Mouse (Mus musculus): ENCODE measurements at regions not wholly inside any gene's neighbourhood (a gene's known extent, or its start where the extent isn't known, plus 50 kb on each side); places are given as distances from the start of the nearest gene placed in this dataset.

GRCm38 (mm10) chr11:89915795-89916194, 86.9 kb downstream of the Pctp start:
- TF ChIP-seq POLR2A (IDR thresholded peaks at IDR 0.05; ENCODE audit: borderline replicate concordance, extremely low read depth, insufficient read depth, insufficient read length) = no peak
- Histone ChIP-seq H3K27ac (replicated peaks; ENCODE audit: low read depth, low read length) (no peak overlapping the region), H3K36me3 (ENCODE audit: control insufficient read depth, insufficient read depth, low read length) (no peaks in the 10 kb centered on the region), H3K4me2 (replicated peaks; ENCODE audit: low read depth, low read length, severe bottlenecking) (no peak overlapping the region), H3K4me3 (replicated peaks; ENCODE audit: low read length) (no peak overlapping the region), H3K4me1 (ENCODE audit: control insufficient read depth, insufficient read depth, low read length) (no peaks in the 10 kb centered on the region), H3K9me3 (ENCODE audit: control insufficient read depth, low read length) (no peaks in the 10 kb centered on the region), H3K9ac (ENCODE audit: low read depth, low read length, severe bottlenecking) (no peak overlapping the region), H3K27me3 (ENCODE audit: control insufficient read depth, insufficient read depth, low read length) (no peaks in the 10 kb centered on the region)
- no peak for DNase-seq (ENCODE audit: low spot score)
- 81% methylated on average over 4 of the region's 4 CpGs for WGBS
- ATAC-seq (ENCODE audit: low FRiP score, low read depth) = no peak

GRCm38 (mm10) chr11:89914577-89914976, 88.1 kb downstream of the Pctp start:
- Histone ChIP-seq H3K9ac (ENCODE audit: low read depth, low read length, severe bottlenecking) (no peak overlapping the region), H3K27ac (replicated peaks; ENCODE audit: low read depth, low read length) (no peak overlapping the region), H3K4me3 (replicated peaks; ENCODE audit: low read length) (no peak overlapping the region), H3K36me3 (ENCODE audit: control insufficient read depth, insufficient read depth, low read length) (no peaks in the 10 kb centered on the region), H3K27me3 (ENCODE audit: control insufficient read depth, insufficient read depth, low read length) (no peaks in the 10 kb centered on the region), H3K4me1 (ENCODE audit: control insufficient read depth, insufficient read depth, low read length) (no peaks in the 10 kb centered on the region), H3K9me3 (ENCODE audit: control insufficient read depth, low read length) (no peaks in the 10 kb centered on the region), H3K4me2 (replicated peaks; ENCODE audit: low read depth, low read length, severe bottlenecking) (no peak overlapping the region)
- ATAC-seq (ENCODE audit: low FRiP score, low read depth) (no peak), DNase-seq (ENCODE audit: low spot score) (no peak)
- no peak for TF ChIP-seq POLR2A (IDR thresholded peaks at IDR 0.05; ENCODE audit: borderline replicate concordance, extremely low read depth, insufficient read depth, insufficient read length)
- 74% methylated on average over 2 of the region's 2 CpGs for WGBS

- DNase-seq (ENCODE audit: low spot score) (no peak), ATAC-seq (ENCODE audit: low FRiP score, low read depth) (no peak)
- 50% methylated on average over 9 of the region's 9 CpGs for WGBS
- Histone ChIP-seq H3K4me3 (replicated peaks; ENCODE audit: low read length) (no peak overlapping the region), H3K4me1 (ENCODE audit: control insufficient read depth, insufficient read depth, low read length) (no peaks in the 10 kb centered on the region), H3K36me3 (ENCODE audit: control insufficient read depth, insufficient read depth, low read length) (no peaks in the 10 kb centered on the region), H3K9me3 (ENCODE audit: control insufficient read depth, low read length) (no peaks in the 10 kb centered on the region), H3K9ac (ENCODE audit: low read depth, low read length, severe bottlenecking) (no peak overlapping the region), H3K4me2 (replicated peaks; ENCODE audit: low read depth, low read length, severe bottlenecking) (no peak overlapping the region), H3K27ac (replicated peaks; ENCODE audit: low read depth, low read length) (no peak overlapping the region), H3K27me3 (ENCODE audit: control insufficient read depth, insufficient read depth, low read length) (no peaks in the 10 kb centered on the region)
- TF ChIP-seq POLR2A (IDR thresholded peaks at IDR 0.05; ENCODE audit: borderline replicate concordance, extremely low read depth, insufficient read depth, insufficient read length) = no peak
Observed at GRCm38 (mm10) chr11:89901241-89901740, 101.4 kb downstream of the Pctp start.

- TF ChIP-seq POLR2A (IDR thresholded peaks at IDR 0.05; ENCODE audit: borderline replicate concordance, extremely low read depth, insufficient read depth, insufficient read length) = no peak
- H3K36me3 ChIP-seq (ENCODE audit: control insufficient read depth, insufficient read depth, low read length) = no peaks in the 10 kb centered on the region
- H3K4me2 ChIP-seq (replicated peaks; ENCODE audit: low read depth, low read length, severe bottlenecking) = no peak overlapping the region
- no peak for ATAC-seq (ENCODE audit: low FRiP score, low read depth)
- no peaks in the 10 kb centered on the region for H3K4me1 ChIP-seq (ENCODE audit: control insufficient read depth, insufficient read depth, low read length)
- H3K9ac ChIP-seq (ENCODE audit: low read depth, low read length, severe bottlenecking) = no peak overlapping the region
- no peaks in the 10 kb centered on the region for H3K27me3 ChIP-seq (ENCODE audit: control insufficient read depth, insufficient read depth, low read length)
- no peaks in the 10 kb centered on the region for H3K9me3 ChIP-seq (ENCODE audit: control insufficient read depth, low read length)
- no peak overlapping the region for H3K27ac ChIP-seq (replicated peaks; ENCODE audit: low read depth, low read length)
- no peak overlapping the region for H3K4me3 ChIP-seq (replicated peaks; ENCODE audit: low read length)
- WGBS = 62% methylated on average over 4 of the region's 4 CpGs
- no peak for DNase-seq (ENCODE audit: low spot score)
Observed at GRCm38 (mm10) chr11:89898516-89898915, 104.2 kb downstream of the Pctp start.

- no peak overlapping the region for H3K27ac ChIP-seq (replicated peaks; ENCODE audit: low read depth, low read length)
- H3K27me3 ChIP-seq (ENCODE audit: control insufficient read depth, insufficient read depth, low read length) = no peaks in the 10 kb centered on the region
- ATAC-seq (ENCODE audit: low FRiP score, low read depth) (no peak), DNase-seq (ENCODE audit: low spot score) (no peak)
- H3K9me3 ChIP-seq (ENCODE audit: control insufficient read depth, low read length) = no peaks in the 10 kb centered on the region
- no peak for TF ChIP-seq POLR2A (IDR thresholded peaks at IDR 0.05; ENCODE audit: borderline replicate concordance, extremely low read depth, insufficient read depth, insufficient read length)
- no peak overlapping the region for H3K9ac ChIP-seq (ENCODE audit: low read depth, low read length, severe bottlenecking)
- H3K4me1 ChIP-seq (ENCODE audit: control insufficient read depth, insufficient read depth, low read length) = no peaks in the 10 kb centered on the region
- WGBS = 66% methylated on average over 3 of the region's 3 CpGs
- no peak overlapping the region for H3K4me3 ChIP-seq (replicated peaks; ENCODE audit: low read length)
- no peaks in the 10 kb centered on the region for H3K36me3 ChIP-seq (ENCODE audit: control insufficient read depth, insufficient read depth, low read length)
- H3K4me2 ChIP-seq (replicated peaks; ENCODE audit: low read depth, low read length, severe bottlenecking) = no peak overlapping the region
Observed at GRCm38 (mm10) chr11:89896854-89897253, 105.8 kb downstream of the Pctp start.

GRCm38 (mm10) chr11:89871587-89871986, 94.1 kb upstream of the Ankfn1 start:
- 63% methylated on average over 2 of the region's 2 CpGs for WGBS
- no peaks in the 10 kb centered on the region for H3K36me3 ChIP-seq (ENCODE audit: control insufficient read depth, insufficient read depth, low read length)
- TF ChIP-seq POLR2A (IDR thresholded peaks at IDR 0.05; ENCODE audit: borderline replicate concordance, extremely low read depth, insufficient read depth, insufficient read length) = no peak
- no peak overlapping the region for H3K9ac ChIP-seq (ENCODE audit: low read depth, low read length, severe bottlenecking)
- H3K27me3 ChIP-seq (ENCODE audit: control insufficient read depth, insufficient read depth, low read length) = no peaks in the 10 kb centered on the region
- no peak overlapping the region for H3K4me2 ChIP-seq (replicated peaks; ENCODE audit: low read depth, low read length, severe bottlenecking)
- no peak overlapping the region for H3K27ac ChIP-seq (replicated peaks; ENCODE audit: low read depth, low read length)
- no peaks in the 10 kb centered on the region for H3K4me1 ChIP-seq (ENCODE audit: control insufficient read depth, insufficient read depth, low read length)
- DNase-seq (ENCODE audit: low spot score) = no peak
- no peaks in the 10 kb centered on the region for H3K9me3 ChIP-seq (ENCODE audit: control insufficient read depth, low read length)
- ATAC-seq (ENCODE audit: low FRiP score, low read depth) = no peak
- no peak overlapping the region for H3K4me3 ChIP-seq (replicated peaks; ENCODE audit: low read length)

All from limb, embryonic 14.5 days (tissue).